Mouse (Mus musculus) cerebellum, adult 2 months (tissue): ENCODE results near the gene Brd3os. TPM values are rescaled to one million over a fixed set of nuclear protein-coding genes. Genes with fewer than 3 reads are reported as not detected.

Experiments used
- DNase-seq, 2 experiments: peaks; one replicate each; pipeline ENCODE4 v3.0.0; 2021
- H3K27ac ChIP-seq: fragments of 200-500 bp; 2 replicates; pipeline ENCODE4 v1.5.1; 2012; ENCODE audit warnings: low read length, control low read depth, inconsistent platforms; ENCODE audit not compliant: insufficient read depth
- H3K27me3 ChIP-seq: fragments of 200-500 bp; 2 replicates; pipeline ENCODE4 v1.6.1; 2012; ENCODE audit warnings: inconsistent platforms, mild to moderate bottlenecking, low read length, moderate library complexity; ENCODE audit not compliant: control insufficient read depth, insufficient read depth
- H3K4me1 ChIP-seq: fragments of 200-500 bp; 2 replicates; pipeline ENCODE4 v1.6.1; 2011; ENCODE audit warnings: low read length; ENCODE audit not compliant: control insufficient read depth, insufficient read depth
- H3K4me3 ChIP-seq: fragments of 200-500 bp; replicated peaks from 2 replicates; pipeline ENCODE3; 2011; ENCODE audit warnings: mild to moderate bottlenecking, low read depth, low read length, control low read depth; ENCODE audit not compliant: insufficient read depth
- CTCF ChIP-seq: fragments of 200-500 bp; IDR thresholded peaks from 2 replicates; pipeline ENCODE4 v1.5.1; 2011; ENCODE audit warnings: low read depth, mild to moderate bottlenecking, control low read depth, low read length, moderate library complexity, borderline replicate concordance; ENCODE audit not compliant: insufficient read depth
- POLR2A ChIP-seq: fragments of 200-500 bp; IDR thresholded peaks from 2 replicates; pipeline ENCODE4 v1.6.1; 2011; ENCODE audit warnings: low read length, control low read depth, borderline replicate concordance; ENCODE audit not compliant: insufficient read depth
- WGBS: fragments of 180-500 bp; shearing (Covaris S2); methylation state at CpG from one replicate; pipeline ENCODE4 v1.1.7; 2018; 5-methylcytosine and 5-hydroxymethylcytosine counted together
- polyA plus RNA-seq: library from polyadenylated mRNA; depleted of rRNA; stranded (reverse); fragments of >200 nt; gene quantifications from 2 replicates; pipeline ENCODE4 v1.2.3, GENCODE M21; 2012

The Brd3os gene
- polyA plus RNA-seq, 1 experiment, result 38.0 TPM

- Histone ChIP-seq H3K4me3 (no peak overlapping the region), H3K27ac (no peak overlapping the region), H3K4me1 (peaks cover 11% of the 10 kb centered on the region), H3K27me3 (no peaks in the 10 kb centered on the region)
- 61% methylated on average over 16 of the region's 16 CpGs for WGBS
- no peak for DNase-seq
- TF ChIP-seq POLR2A (no peak), CTCF (no peak)
Observed at GRCm38 (mm10) chr2:27413936-27414657, 28.0 kb upstream of the Brd3os start.

- Histone ChIP-seq H3K4me3 (no peak overlapping the region), H3K27me3 (no peaks in the 10 kb centered on the region), H3K27ac (no peak overlapping the region), H3K4me1 (peaks cover 11% of the 10 kb centered on the region)
- DNase-seq, result no peak
- 89% methylated on average over 11 of the region's 11 CpGs for WGBS
- TF ChIP-seq POLR2A (no peak), CTCF (no peak)
Observed at GRCm38 (mm10) chr2:27415060-27415783, 26.9 kb upstream of the Brd3os start.

GRCm38 (mm10) chr2:27416425-27416824 lies 25.7 kb upstream of the Brd3os start:
- TF ChIP-seq POLR2A, result no peak
- TF ChIP-seq CTCF, result no peak
- no peaks in the 10 kb centered on the region for H3K27me3 ChIP-seq
- H3K4me3 ChIP-seq, result no peak overlapping the region
- WGBS, result 15% methylated on average over 3 of the region's 3 CpGs
- DNase-seq, result no peak
- peaks cover 14% of the 10 kb centered on the region for H3K4me1 ChIP-seq
- H3K27ac ChIP-seq, result no peak overlapping the region

GRCm38 (mm10) chr2:27417648-27418153 lies 24.4 kb upstream of the Brd3os start:
- 71% methylated on average over 5 of the region's 5 CpGs for WGBS
- no peak for DNase-seq
- no peak for TF ChIP-seq CTCF
- H3K4me1 ChIP-seq, result peaks cover 14% of the 10 kb centered on the region
- H3K27me3 ChIP-seq, result no peaks in the 10 kb centered on the region
- no peak overlapping the region for H3K4me3 ChIP-seq
- no peak overlapping the region for H3K27ac ChIP-seq

- no peaks in the 10 kb centered on the region for H3K27me3 ChIP-seq
- peaks cover 14% of the 10 kb centered on the region for H3K4me1 ChIP-seq
- H3K4me3 ChIP-seq, result no peak overlapping the region
- TF ChIP-seq CTCF (no peak), POLR2A (no peak)
- no peak for DNase-seq
- WGBS, result 81% methylated on average over 6 of the region's 6 CpGs
- no peak overlapping the region for H3K27ac ChIP-seq
Observed at GRCm38 (mm10) chr2:27418577-27419070, 23.5 kb upstream of the Brd3os start.

GRCm38 (mm10) chr2:27421293-27422068 lies 20.6 kb upstream of the Brd3os start:
- TF ChIP-seq POLR2A, result no peak
- no peak for TF ChIP-seq CTCF
- H3K4me3 ChIP-seq, result no peak overlapping the region
- 10% methylated on average over 20 of the region's 20 CpGs for WGBS
- peaks cover 14% of the 10 kb centered on the region for H3K4me1 ChIP-seq
- no peak overlapping the region for H3K27ac ChIP-seq
- DNase-seq, result peak; percentile 72 to 79
- H3K27me3 ChIP-seq, result no peaks in the 10 kb centered on the region

GRCm38 (mm10) chr2:27423596-27423995 lies 18.5 kb upstream of the Brd3os start:
- no peak for TF ChIP-seq POLR2A
- TF ChIP-seq CTCF, result no peak
- no peaks in the 10 kb centered on the region for H3K27me3 ChIP-seq
- H3K4me3 ChIP-seq, result no peak overlapping the region
- H3K4me1 ChIP-seq, result peaks cover 4% of the 10 kb centered on the region
- 79% methylated on average over 7 of the region's 7 CpGs for WGBS
- H3K27ac ChIP-seq, result no peak overlapping the region
- DNase-seq, result no peak
